8 mouse cellular contexts compared by ENCODE assay signal in the genomic region with DNA sequence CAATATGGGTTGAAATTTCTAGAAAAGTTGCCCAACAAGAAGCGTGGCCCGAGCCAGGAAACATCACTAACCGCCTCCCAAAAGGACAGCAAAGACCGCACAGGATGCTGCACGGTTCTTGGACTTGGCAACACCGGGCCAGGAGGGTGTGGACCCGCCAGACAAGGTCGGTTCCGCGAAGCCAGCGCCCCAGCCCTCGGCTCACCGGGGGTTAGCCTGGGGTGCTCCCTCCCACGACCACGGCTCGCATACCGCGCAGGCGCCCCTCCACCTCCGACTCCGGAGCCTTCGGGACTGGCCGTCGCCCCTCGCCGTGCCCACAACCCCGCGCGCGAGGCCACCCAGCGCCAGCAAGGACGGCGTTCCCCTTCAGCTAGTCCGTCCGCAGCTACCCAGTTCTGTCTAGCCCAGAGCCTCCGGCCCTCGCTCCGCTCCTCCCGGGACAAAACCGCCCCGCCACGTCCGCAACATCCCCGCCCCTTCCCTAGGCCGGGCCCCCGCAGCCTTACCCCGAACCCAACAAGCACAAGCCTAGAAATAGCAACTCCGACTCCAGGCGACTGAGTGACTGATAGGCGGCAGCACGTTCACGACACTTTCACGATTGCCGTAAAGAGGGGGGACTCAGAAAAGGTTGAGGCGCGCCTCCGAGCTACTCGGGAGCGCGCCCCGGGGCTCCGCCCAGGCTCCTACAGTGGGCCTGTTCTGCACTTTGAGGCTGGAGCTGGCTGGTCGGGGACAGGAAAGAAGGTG. TPM values are rescaled to one million over a fixed set of nuclear protein-coding genes. Genes with fewer than 3 reads are reported as not detected.
DNase-seq lines count a peak whose midpoint lies in the region; ATAC-seq and TF ChIP-seq lines count a peak whose summit lies in the region.

A gene (plus strand): TSS at position 628 of the 753 bp plus-strand sequence.
A gene (minus strand): TSS at position 632 of the 753 bp plus-strand sequence.

- H3K4me3 ChIP-seq in bone marrow macrophage, adult 2 months (ENCODE audit: insufficient read depth, low read length), result peak within 1 kb of the TSS; percentile 100
- peak within 1 kb of the TSS; percentile 91 for H3K4me3 ChIP-seq in embryonic fibroblast, embryonic 13.5 days (ENCODE audit: insufficient read depth, low read length)
- H3K4me3 ChIP-seq in kidney, embryonic 14.5 days (ENCODE audit: low read length), result peak within 1 kb of the TSS; percentile 86
- peak within 1 kb of the TSS; percentile 89 for H3K4me3 ChIP-seq in limb, embryonic 15.5 days

- under 1% methylated on average over 61 of the region's 63 CpGs for WGBS in kidney, embryonic 14.5 days
- WGBS in limb, embryonic 15.5 days, result under 1% methylated on average over 63 of the region's 63 CpGs

- H3K27me3 ChIP-seq in kidney, embryonic 14.5 days (ENCODE audit: control insufficient read depth, insufficient read depth, low read length), result no peaks in the 10 kb centered on the region
- H3K27me3 ChIP-seq in limb, embryonic 15.5 days, result no peaks in the 10 kb centered on the region

- peak within 1 kb of the TSS; percentile 86 for H3K27ac ChIP-seq in bone marrow macrophage, adult 2 months (ENCODE audit: insufficient read depth, low read depth, low read length)
- H3K27ac ChIP-seq in embryonic fibroblast, embryonic 13.5 days (ENCODE audit: insufficient read depth, low read length), result peak within 1 kb of the TSS; percentile 74
- peak within 1 kb of the TSS; percentile 98 for H3K27ac ChIP-seq in kidney, embryonic 14.5 days (ENCODE audit: low read depth, low read length)
- peak within 1 kb of the TSS; percentile 99 for H3K27ac ChIP-seq in limb, embryonic 15.5 days

- peak within 1 kb of the TSS; percentile 50 for H3K4me2 ChIP-seq in kidney, embryonic 14.5 days (replicated peaks; ENCODE audit: low read depth, low read length)
- peak within 1 kb of the TSS; percentile 53 for H3K4me2 ChIP-seq in limb, embryonic 15.5 days

- peak; percentile 96 for ATAC-seq in kidney, embryonic 14.5 days (ENCODE audit: low FRiP score, low TSS enrichment)
- ATAC-seq in limb, embryonic 15.5 days (ENCODE audit: insufficient number of reproducible peaks, low FRiP score, low TSS enrichment, low read depth), result peak; percentile 98

- no peaks in the 10 kb centered on the region; the same call in 1 of the 2 replicates for H3K36me3 ChIP-seq in kidney, embryonic 14.5 days (ENCODE audit: control insufficient read depth, insufficient read depth, low read length)
- H3K36me3 ChIP-seq in limb, embryonic 15.5 days, result peaks cover 9% of the 10 kb centered on the region; the same call in 1 of the 2 replicates

- no peak for TF ChIP-seq CTCF in bone marrow macrophage, adult 2 months (IDR thresholded peaks at IDR 0.05; ENCODE audit: low read depth, low read length)
- TF ChIP-seq CTCF in embryonic fibroblast, embryonic 13.5 days (IDR thresholded peaks at IDR 0.05; ENCODE audit: borderline replicate concordance, insufficient read depth, low read length), result no peak

- DNase-seq in A20 (ENCODE audit: low read depth, low spot score), result peak; percentile 95
- peak; percentile 95 to 96 for DNase-seq in heart, adult 9 months (ENCODE audit: low spot score in 2 of 2)
- peak; percentile 64 to 85 for DNase-seq in monocyte, adult 2 months (ENCODE audit: low read depth in 1 of 2, low spot score in 2 of 2)
- DNase-seq in spleen, postnatal 36 days (ENCODE audit: low spot score in 2 of 2), result peak; percentile 93 to 95

- peak within 1 kb of the TSS; percentile 91 for H3K9ac ChIP-seq in kidney, embryonic 14.5 days (ENCODE audit: low read depth, low read length)
- peak within 1 kb of the TSS; percentile 78 for H3K9ac ChIP-seq in limb, embryonic 15.5 days

- H3K9me3 ChIP-seq in kidney, embryonic 14.5 days (ENCODE audit: control insufficient read depth, low read length), result no peaks in the 10 kb centered on the region
- no peaks in the 10 kb centered on the region for H3K9me3 ChIP-seq in limb, embryonic 15.5 days

- no peak for TF ChIP-seq POLR2A in bone marrow macrophage, adult 2 months (IDR thresholded peaks at IDR 0.05; ENCODE audit: borderline replicate concordance, low read depth, low read length)
- peak; percentile 80 for TF ChIP-seq POLR2A in embryonic fibroblast, embryonic 13.5 days (IDR thresholded peaks at IDR 0.05; ENCODE audit: low read depth, low read length)

- peaks cover 34% of the 10 kb centered on the region for H3K4me1 ChIP-seq in bone marrow macrophage, adult 2 months (ENCODE audit: control insufficient read depth, insufficient read depth, low read length)
- H3K4me1 ChIP-seq in embryonic fibroblast, embryonic 13.5 days (ENCODE audit: control insufficient read depth, insufficient read depth, low read length), result no peaks in the 10 kb centered on the region
- peaks cover 11% of the 10 kb centered on the region; the same call in 1 of the 2 replicates for H3K4me1 ChIP-seq in kidney, embryonic 14.5 days (ENCODE audit: control insufficient read depth, insufficient read depth, low read length)
- H3K4me1 ChIP-seq in limb, embryonic 15.5 days, result peaks cover 9% of the 10 kb centered on the region

RNA-seq across cellular contexts. Expression of the first gene that starts in this region (rescaled TPM):
- 173 and 175 TPM in 2 replicates for polyA plus RNA-seq in bone marrow macrophage, adult 2 months (2012; ENCODE audit: insufficient read depth, insufficient read length, missing spikeins)
- polyA plus RNA-seq in embryonic fibroblast, embryonic 13.5 days (2011; ENCODE audit: insufficient read length, low read depth, missing spikeins), result 46.9 and 48.8 TPM in 2 replicates
- 70.4 and 75.7 TPM in 2 replicates for polyA plus RNA-seq in kidney, embryonic 14.5 days (2014; fragmentation: Nextera tagmentation; extraction: Ambion mirVana)
- 62.3 and 67.4 TPM in 2 replicates for polyA plus RNA-seq in limb, embryonic 15.5 days (2015; fragmentation: Nextera tagmentation; extraction: Ambion mirVana)

RNA-seq across cellular contexts. Expression of the second gene that starts in this region (rescaled TPM):
- 116 and 119 TPM in 2 replicates for polyA plus RNA-seq in bone marrow macrophage, adult 2 months (2012; ENCODE audit: insufficient read depth, insufficient read length, missing spikeins)
- 61.6 and 76.7 TPM in 2 replicates for polyA plus RNA-seq in embryonic fibroblast, embryonic 13.5 days (2011; ENCODE audit: insufficient read length, low read depth, missing spikeins)
- 58.9 and 64.2 TPM in 2 replicates for polyA plus RNA-seq in kidney, embryonic 14.5 days (2014; fragmentation: Nextera tagmentation; extraction: Ambion mirVana)
- polyA plus RNA-seq in limb, embryonic 15.5 days (2015; fragmentation: Nextera tagmentation; extraction: Ambion mirVana), result 75.5 and 77.7 TPM in 2 replicates

Comparison
In these comparisons a context has a peak if more than half of its experiments do, and no peak if none do; other contexts are left out.
1. Peak in every context shown above with its lines: DNase-seq, ATAC-seq, H3K4me3 ChIP-seq and H3K27ac ChIP-seq.